Mouse (Mus musculus) hindbrain, embryonic 13.5 days (tissue): ENCODE data around the gene Zfp94. TPM values are rescaled to one million over a fixed set of nuclear protein-coding genes. Genes with fewer than 3 reads are reported as not detected.

Experiments
- ATAC-seq: fragments of 200-750 bp; cut with Nextera tagmentation; 2 replicates; pipeline ENCODE4 v1.8.0; 2017; ENCODE audit warnings: moderate TSS enrichment; ENCODE audit not compliant: low FRiP score
- H3K27ac ChIP-seq: fragments of 300-500 bp; sonication (generic); 2 replicates; pipeline ENCODE4 v1.5.1; 2015; ENCODE audit warnings: inconsistent platforms, mild to moderate bottlenecking, moderate library complexity
- H3K27me3 ChIP-seq: fragments of 300-500 bp; sonication (generic); 2 replicates; pipeline ENCODE4 v1.6.1; 2015; ENCODE audit warnings: mild to moderate bottlenecking, inconsistent platforms
- H3K36me3 ChIP-seq: fragments of 300-500 bp; sonication (generic); 2 replicates; pipeline ENCODE4 v1.6.1; 2015; ENCODE audit warnings: mild to moderate bottlenecking, inconsistent platforms
- H3K4me1 ChIP-seq: fragments of 300-500 bp; sonication (generic); replicated peaks from 2 replicates; pipeline ENCODE4 v1.6.1; 2015; ENCODE audit warnings: inconsistent platforms
- H3K4me2 ChIP-seq: fragments of 300-500 bp; sonication (generic); 2 replicates; pipeline ENCODE4 v1.6.1; 2015; ENCODE audit warnings: inconsistent platforms, mild to moderate bottlenecking, moderate library complexity
- H3K4me3 ChIP-seq: fragments of 300-500 bp; sonication (generic); 2 replicates; pipeline ENCODE4 v1.5.1; 2015; ENCODE audit warnings: mild to moderate bottlenecking, inconsistent platforms
- H3K9ac ChIP-seq: fragments of 300-500 bp; sonication (generic); 2 replicates; pipeline ENCODE4 v1.6.1; 2015; ENCODE audit warnings: mild to moderate bottlenecking, inconsistent platforms
- H3K9me3 ChIP-seq: fragments of 300-500 bp; sonication (generic); 2 replicates; pipeline ENCODE4 v1.6.1; 2016; ENCODE audit warnings: inconsistent platforms
- WGBS: fragments of 180-500 bp; shearing (Covaris S2); methylation state at CpG from one replicate; pipeline ENCODE4 v1.1.7; 2015; 5-methylcytosine and 5-hydroxymethylcytosine counted together
- polyA plus RNA-seq: library from polyadenylated mRNA; unstranded; fragments of >200 nt; fragmentation: Nextera tagmentation; extraction: Ambion mirVana; gene quantifications from 2 replicates; pipeline ENCODE4 v1.2.1, GENCODE M21; 2015

The Zfp94 gene
- polyA plus RNA-seq, 1 experiment from 2014 or later, result 18.5 TPM

DNA sequence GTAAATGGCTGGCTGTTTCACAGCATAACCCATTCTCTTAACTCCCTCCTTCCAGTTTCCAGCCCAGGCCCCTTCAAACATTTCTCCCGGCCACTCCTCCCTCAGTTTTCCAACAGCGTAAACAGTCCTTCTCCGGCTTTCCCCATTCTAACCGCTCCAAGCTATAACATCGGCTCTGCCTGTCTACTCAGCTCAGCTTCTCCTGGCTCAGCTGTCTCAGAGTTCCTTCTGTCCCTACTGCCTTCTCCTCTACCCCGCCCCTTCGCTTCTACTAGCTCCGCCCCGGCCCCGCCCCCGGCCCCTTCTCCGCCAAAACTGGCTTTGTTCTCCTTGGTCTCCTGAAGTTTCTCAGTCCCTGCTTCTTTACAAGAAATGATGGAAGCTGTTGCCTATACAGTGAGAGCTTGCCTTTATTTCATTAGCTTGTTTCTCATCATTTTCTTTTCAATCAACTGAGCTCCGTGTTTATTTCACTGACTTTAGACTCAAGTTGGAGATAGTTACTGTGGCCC lies 15.6 kb downstream of the Zfp94 start, which contains the start of gene Zfp61:
Gene Zfp61, minus strand, starts transcription at position 462 of the 512 bp plus-strand sequence.
- peaks cover 56% of the 10 kb centered on the region for H3K36me3 ChIP-seq
- H3K4me2 ChIP-seq, result peak within 1 kb of the TSS; percentile 83
- H3K27ac ChIP-seq, result peak within 1 kb of the TSS; percentile 93
- no peaks in the 10 kb centered on the region for H3K9me3 ChIP-seq
- peak within 1 kb of the TSS; percentile 71 for H3K4me3 ChIP-seq
- H3K9ac ChIP-seq, result 0 out of 2 replicates have a peak within 1 kb of the TSS, but pooled peaks have one; percentile 35
- WGBS, result 3% methylated on average over 13 of the region's 13 CpGs
- H3K4me1 ChIP-seq, result peaks cover 27% of the 10 kb centered on the region
- no peaks in the 10 kb centered on the region for H3K27me3 ChIP-seq
- 0 out of 2 replicates have a peak, but pooled peaks have one; percentile 27 for ATAC-seq

DNA sequence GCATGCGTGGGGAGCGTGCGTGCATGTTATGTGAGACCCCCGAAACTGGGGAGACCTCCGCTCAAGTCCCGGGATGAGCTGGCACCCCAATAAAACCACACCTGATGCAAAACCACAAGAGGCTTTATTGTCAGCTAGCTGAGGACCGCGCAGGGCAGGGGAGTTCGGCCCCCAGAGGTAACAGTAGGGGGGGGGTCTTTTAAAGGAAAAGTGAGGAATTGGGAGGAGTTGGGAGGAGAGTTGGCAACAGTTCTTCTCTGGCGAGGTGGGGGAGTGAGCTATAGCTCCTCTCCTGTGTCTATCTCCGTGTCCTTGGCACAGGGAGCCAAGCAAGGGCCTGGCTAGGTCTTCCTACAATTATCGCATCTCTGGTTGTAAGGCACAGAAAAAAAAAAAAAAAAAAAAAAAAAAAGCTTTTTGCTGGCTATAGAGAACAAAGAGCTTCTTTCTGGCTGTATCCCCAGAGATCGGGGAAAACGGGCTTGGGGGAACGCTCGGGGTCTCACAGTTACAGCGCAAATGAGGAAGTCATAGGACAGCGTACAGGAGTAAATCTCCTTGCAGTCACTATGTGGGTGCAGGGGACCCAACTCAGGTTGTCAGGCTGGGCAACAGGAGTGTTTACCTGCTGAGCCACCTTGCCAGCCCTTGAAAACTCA lies 16.5 kb downstream of the Zfp94 start:
- H3K27me3 ChIP-seq, result no peaks in the 10 kb centered on the region
- peak; percentile 63 for ATAC-seq
- peak overlapping the region; percentile 87 for H3K9ac ChIP-seq
- peaks cover 27% of the 10 kb centered on the region for H3K4me1 ChIP-seq
- peak overlapping the region; percentile 71 for H3K4me3 ChIP-seq
- peak overlapping the region; percentile 83 for H3K4me2 ChIP-seq
- H3K9me3 ChIP-seq, result no peaks in the 10 kb centered on the region
- H3K36me3 ChIP-seq, result peaks cover 58% of the 10 kb centered on the region
- 1% methylated on average over 18 of the region's 18 CpGs for WGBS
- H3K27ac ChIP-seq, result peak overlapping the region; percentile 93

DNA sequence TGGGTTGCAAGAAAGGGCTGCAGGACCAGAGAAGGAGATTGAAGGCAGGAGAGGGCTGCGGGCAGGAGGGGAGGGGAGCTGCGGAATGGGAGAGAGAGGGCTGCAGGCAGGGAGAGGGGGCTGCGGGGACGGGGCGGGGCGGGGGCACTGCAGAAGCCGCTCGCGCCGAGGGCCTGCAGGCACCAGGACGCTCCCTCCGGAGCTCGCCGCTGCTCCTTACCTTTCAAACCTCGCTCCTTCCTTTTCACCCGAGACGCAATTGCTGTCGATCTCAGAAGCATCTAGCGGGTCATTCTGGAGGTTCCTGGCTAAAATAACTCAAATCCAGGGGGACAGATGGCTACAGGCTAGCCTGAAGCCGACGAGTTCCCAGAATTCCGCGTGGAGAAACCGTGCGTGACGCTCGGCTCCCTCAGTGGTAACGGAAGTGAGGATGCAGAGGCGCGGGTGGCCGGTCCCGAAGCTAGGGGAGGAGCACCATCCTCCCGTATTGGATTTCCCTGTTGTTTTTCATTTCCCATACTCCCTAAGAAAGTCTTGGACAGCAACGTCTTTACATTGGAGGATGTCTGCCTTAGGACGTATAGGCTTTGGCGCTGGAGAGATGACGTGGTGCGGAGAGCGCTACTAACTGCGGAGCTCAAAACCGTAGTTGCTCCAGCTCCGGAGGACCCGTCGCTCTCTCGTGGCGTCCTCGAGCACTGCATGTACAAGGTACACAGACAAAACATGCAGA lies 17.3 kb downstream of the Zfp94 start:
- Histone ChIP-seq H3K4me1 (peaks cover 27% of the 10 kb centered on the region), H3K4me3 (peak overlapping the region; percentile 71), H3K36me3 (peaks cover 59% of the 10 kb centered on the region), H3K27me3 (no peaks in the 10 kb centered on the region), H3K27ac (peak overlapping the region; percentile 93), H3K9ac (peak overlapping the region; percentile 87), H3K4me2 (peak overlapping the region; percentile 83), H3K9me3 (no peaks in the 10 kb centered on the region)
- under 1% methylated on average over 46 of the region's 47 CpGs for WGBS
- peak; percentile 92 for ATAC-seq

DNA sequence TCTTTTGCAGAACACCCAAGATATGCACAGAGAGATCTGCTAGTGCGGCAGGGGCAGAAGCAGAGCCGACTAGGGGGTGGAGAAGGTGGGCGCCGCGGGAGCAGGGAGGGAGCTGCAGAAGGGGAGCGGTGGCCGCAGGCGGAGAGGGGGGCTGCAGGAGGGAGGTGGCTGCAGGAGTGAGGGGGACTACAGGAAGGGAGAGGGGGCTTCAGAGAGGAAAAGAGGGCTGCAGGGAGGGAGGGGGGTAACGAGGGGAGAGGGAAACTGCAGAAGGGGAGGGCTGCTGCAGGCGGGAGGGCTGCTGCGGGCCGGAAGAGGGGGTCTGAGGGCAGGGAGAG lies 17.9 kb downstream of the Zfp94 start:
- no peak; the same call in 1 of the 2 replicates for ATAC-seq
- WGBS, result under 1% methylated on average over 12 of the region's 12 CpGs
- peaks cover 27% of the 10 kb centered on the region for H3K4me1 ChIP-seq

DNA sequence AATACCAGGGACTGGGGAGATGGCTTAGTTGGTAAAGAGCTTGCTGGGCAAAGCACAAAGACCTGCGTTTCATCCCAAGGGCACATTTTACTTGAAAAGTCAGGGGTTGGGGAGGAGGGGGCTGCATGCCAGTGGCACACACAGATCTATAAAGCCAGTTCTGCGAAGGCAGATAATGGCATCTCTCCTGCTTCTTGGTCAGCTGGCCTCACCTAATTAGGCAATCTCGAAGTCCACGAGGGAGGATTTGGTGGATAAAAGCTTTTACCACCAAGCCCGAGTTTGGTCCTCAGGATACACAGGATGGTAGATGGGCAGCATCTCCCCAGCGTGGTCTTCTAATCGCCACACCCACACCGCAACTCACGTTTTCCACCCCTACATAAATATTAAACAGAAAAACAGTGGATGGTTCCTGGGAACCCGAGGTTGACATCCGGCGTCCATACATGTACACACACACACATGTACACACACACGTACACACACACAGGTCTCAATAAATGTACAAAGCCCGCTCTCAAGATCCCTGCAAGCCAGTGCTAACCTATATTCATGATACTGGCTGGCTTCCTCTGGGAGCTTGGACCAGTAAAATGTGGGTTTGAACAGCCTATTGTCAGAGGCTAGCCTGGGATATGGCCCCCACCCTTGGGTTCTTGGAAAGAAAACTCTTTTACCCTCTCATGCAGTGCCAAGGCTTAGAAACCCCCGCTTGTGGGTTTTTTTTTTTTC lies 18.9 kb downstream of the Zfp94 start:
- H3K4me2 ChIP-seq, result peak overlapping the region; percentile 83
- no peaks in the 10 kb centered on the region for H3K9me3 ChIP-seq
- H3K27me3 ChIP-seq, result no peaks in the 10 kb centered on the region
- H3K4me1 ChIP-seq, result peaks cover 27% of the 10 kb centered on the region
- 92% methylated on average over 15 of the region's 15 CpGs for WGBS
- peaks cover 61% of the 10 kb centered on the region for H3K36me3 ChIP-seq
- ATAC-seq, result no peak
- H3K4me3 ChIP-seq, result peak overlapping the region; percentile 71
- H3K27ac ChIP-seq, result no peak overlapping the region
- peak overlapping the region; percentile 87; the same call in 1 of the 2 replicates for H3K9ac ChIP-seq

More for the DNA sequence above, 17.9 kb downstream of the Zfp94 start:
- H3K9me3 ChIP-seq, result no peaks in the 10 kb centered on the region
- H3K4me2 ChIP-seq, result peak overlapping the region; percentile 83
- no peaks in the 10 kb centered on the region for H3K27me3 ChIP-seq
- H3K4me3 ChIP-seq, result peak overlapping the region; percentile 71
- peaks cover 61% of the 10 kb centered on the region for H3K36me3 ChIP-seq
- peak overlapping the region; percentile 87 for H3K9ac ChIP-seq
- peak overlapping the region; percentile 93 for H3K27ac ChIP-seq

DNA sequence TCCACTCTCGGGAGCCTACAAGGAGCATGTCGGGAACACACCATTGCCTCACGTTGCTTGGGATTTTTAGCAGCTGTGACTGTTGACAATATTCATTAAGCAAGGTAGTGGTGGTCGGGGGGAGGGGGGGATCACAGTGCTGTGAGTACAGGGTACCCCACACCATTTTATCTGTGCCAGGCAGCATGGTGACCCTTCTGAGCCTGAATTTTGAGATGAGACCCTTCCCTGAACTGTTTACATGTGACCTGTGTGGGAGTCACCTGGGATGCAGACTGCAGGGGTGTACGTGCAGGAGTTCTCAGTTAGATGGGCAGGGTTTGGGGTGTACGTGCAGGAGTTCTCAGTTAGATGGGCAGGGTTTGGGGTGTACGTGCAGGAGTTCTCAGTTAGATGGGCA lies 20.1 kb downstream of the Zfp94 start:
- H3K27ac ChIP-seq, result no peak overlapping the region
- H3K4me3 ChIP-seq, result no peak overlapping the region
- no peaks in the 10 kb centered on the region for H3K9me3 ChIP-seq
- H3K4me2 ChIP-seq, result no peak overlapping the region
- no peak overlapping the region for H3K9ac ChIP-seq
- peaks cover 27% of the 10 kb centered on the region for H3K4me1 ChIP-seq
- peaks cover 61% of the 10 kb centered on the region for H3K36me3 ChIP-seq
- no peaks in the 10 kb centered on the region for H3K27me3 ChIP-seq
- no peak for ATAC-seq
- WGBS, result 95% methylated on average over 7 of the region's 7 CpGs

DNA sequence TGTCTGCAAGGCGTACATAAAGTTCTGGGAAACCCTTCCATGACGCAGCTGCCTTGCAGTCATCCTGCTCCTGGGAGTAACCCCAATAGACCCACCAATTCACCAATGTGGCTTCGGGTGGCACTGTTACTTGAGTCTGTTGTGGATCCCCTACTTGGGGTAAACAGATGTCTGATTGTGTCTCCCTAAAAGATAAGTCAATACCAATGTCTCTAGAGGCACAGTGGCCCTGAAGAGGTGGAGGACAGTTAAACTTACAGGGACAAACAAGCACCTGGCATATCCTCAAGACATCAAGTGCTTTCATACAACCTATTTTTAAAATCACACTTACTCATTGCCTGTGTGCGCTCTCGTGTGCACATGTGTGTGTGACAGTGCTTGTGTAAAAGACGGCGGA lies 21.1 kb downstream of the Zfp94 start:
- H3K4me3 ChIP-seq, result no peak overlapping the region
- H3K27me3 ChIP-seq, result no peaks in the 10 kb centered on the region
- no peaks in the 10 kb centered on the region for H3K9me3 ChIP-seq
- H3K36me3 ChIP-seq, result peaks cover 71% of the 10 kb centered on the region
- peaks cover 21% of the 10 kb centered on the region for H3K4me1 ChIP-seq
- H3K4me2 ChIP-seq, result no peak overlapping the region
- no peak overlapping the region for H3K27ac ChIP-seq
- no peak for ATAC-seq
- 96% methylated on average over 7 of the region's 7 CpGs for WGBS
- no peak overlapping the region for H3K9ac ChIP-seq

DNA sequence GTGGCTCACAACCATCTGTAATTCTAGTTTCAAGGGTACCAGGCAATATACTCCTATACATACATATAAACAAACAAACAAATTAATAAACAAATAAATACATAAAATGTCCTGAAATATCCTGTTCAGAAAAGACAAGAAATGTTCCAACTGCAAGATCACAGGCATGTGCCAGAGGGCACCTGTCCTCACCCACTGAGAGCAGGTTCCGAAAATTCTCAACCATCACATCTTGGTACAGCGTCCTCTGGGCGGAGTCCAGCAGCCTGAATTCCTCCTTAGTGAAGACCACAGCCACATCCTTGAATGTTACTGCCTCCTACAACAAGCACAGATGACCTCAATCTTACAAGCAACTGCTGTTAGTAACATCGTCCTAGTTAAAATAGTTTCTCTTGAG lies 21.7 kb downstream of the Zfp94 start:
- Histone ChIP-seq H3K9ac (no peak overlapping the region), H3K4me1 (peaks cover 14% of the 10 kb centered on the region), H3K27ac (no peak overlapping the region), H3K36me3 (peaks cover 77% of the 10 kb centered on the region), H3K27me3 (no peaks in the 10 kb centered on the region), H3K4me3 (no peak overlapping the region), H3K4me2 (no peak overlapping the region), H3K9me3 (no peaks in the 10 kb centered on the region)
- 97% methylated on average over 4 of the region's 4 CpGs for WGBS
- ATAC-seq, result no peak

DNA sequence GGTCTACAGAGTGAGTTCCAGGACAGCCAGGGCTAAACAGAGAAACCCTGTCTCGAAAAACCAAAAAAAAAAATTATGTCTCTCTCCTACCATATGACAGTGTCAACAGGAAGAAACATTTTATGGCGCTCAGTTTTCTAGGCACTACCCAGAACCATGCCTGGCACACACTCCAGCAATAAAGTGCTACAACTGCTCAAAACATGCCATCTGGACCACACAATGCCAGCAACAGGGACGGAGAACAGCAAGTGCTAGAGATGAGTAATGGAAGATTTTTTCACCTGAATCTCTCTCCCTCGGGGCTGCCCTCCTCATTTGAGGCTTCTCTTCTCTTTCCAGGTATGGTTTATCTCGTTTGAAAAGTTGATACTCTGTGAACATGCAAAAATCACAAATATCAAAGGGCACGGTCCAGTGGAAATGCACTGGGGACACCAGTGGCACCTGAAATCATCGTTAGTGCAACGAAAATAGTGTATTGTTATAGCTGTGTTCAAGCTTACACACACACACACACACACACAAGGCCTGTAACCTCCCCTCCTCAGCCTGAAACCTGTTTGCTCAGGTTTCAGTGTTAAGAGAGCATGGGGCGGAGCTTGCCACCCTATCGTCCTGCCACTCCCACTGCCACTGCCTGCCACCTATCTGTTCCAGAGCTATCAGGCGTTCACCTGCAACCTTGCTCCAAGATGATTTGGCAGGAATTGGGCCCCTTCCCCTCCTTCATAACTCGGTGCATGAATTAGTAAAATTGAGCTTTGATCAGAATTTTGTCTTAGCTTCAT lies 23.2 kb downstream of the Zfp94 start:
- Histone ChIP-seq H3K4me3 (no peak overlapping the region), H3K27ac (no peak overlapping the region), H3K9ac (no peak overlapping the region), H3K27me3 (no peaks in the 10 kb centered on the region), H3K9me3 (no peaks in the 10 kb centered on the region), H3K4me2 (no peak overlapping the region), H3K4me1 (peaks cover 10% of the 10 kb centered on the region), H3K36me3 (peaks cover 90% of the 10 kb centered on the region)
- no peak for ATAC-seq
- WGBS, result 92% methylated on average over 12 of the region's 12 CpGs

DNA sequence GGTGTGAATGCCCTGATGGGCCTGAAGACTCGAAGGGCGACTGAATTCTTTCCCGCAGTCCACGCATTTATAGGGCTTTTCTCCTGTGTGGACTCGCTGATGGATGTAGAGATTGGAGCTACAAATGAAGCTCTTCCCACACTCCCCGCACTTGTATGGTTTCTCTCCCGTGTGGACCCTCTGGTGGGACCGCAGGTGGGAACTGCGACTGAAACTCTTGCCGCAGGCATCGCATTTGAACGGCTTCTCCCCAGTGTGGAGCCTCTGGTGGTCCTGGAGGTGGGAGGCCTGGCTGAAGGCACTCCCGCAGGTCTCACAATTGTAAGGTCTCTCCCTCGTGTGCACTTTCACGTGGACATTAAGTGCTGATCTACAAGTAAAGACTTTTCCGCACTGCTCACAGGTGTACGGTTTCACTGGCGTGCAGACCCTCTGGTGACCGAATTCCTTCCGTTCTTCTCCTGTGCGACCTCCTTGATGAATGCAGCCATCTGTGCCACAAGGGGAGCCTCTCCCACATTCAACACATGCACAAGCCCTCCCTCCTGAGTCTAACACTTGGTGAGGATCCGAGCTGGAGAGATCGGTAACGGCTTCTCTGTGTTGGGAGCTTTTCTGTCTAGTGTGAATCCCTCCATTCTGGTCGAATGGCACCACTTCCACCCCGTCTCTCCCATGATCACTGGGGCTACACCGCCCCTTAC lies 24.9 kb downstream of the Zfp94 start:
- H3K27me3 ChIP-seq, result no peaks in the 10 kb centered on the region
- no peak for ATAC-seq
- H3K4me3 ChIP-seq, result no peak overlapping the region
- no peaks in the 10 kb centered on the region for H3K9me3 ChIP-seq
- no peak overlapping the region for H3K27ac ChIP-seq
- no peaks in the 10 kb centered on the region for H3K4me1 ChIP-seq
- peaks cover 98% of the 10 kb centered on the region for H3K36me3 ChIP-seq
- WGBS, result 90% methylated on average over 27 of the region's 27 CpGs
- no peak overlapping the region for H3K9ac ChIP-seq
- no peak overlapping the region for H3K4me2 ChIP-seq

DNA sequence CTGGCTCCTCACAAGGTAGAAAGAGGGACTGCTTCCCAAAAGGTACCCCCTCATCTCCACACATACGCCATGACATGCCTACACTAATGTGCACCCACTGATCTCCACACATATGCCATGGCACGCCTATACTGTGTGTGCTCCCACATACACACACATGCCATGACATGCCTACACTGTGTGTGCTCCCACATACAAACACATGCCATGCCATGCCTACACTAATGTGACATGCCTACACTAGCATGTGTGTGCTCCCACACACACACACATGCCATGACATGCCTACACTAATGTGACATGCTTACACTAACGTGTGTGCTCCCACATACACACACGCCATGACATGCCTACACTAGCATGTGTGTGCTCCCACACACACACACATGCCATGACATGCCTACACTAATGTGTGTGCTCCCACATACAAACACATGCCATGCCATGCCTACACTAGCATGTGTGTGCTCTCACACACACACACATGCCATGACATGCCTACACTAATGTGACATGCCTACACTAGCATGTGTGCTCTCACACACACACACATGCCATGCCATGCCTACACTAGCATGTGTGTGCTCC lies 26.3 kb downstream of the Zfp94 start:
- no peak for ATAC-seq
- peaks cover 86% of the 10 kb centered on the region for H3K36me3 ChIP-seq
- H3K9me3 ChIP-seq, result no peaks in the 10 kb centered on the region
- no peak overlapping the region for H3K4me3 ChIP-seq
- no peaks in the 10 kb centered on the region for H3K27me3 ChIP-seq
- no peak overlapping the region for H3K27ac ChIP-seq
- 97% methylated on average over 4 of the region's 4 CpGs for WGBS
- H3K9ac ChIP-seq, result no peak overlapping the region
- H3K4me2 ChIP-seq, result no peak overlapping the region
- H3K4me1 ChIP-seq, result no peaks in the 10 kb centered on the region
